Mouse (Mus musculus) heart, postnatal 25 days (tissue): ENCODE results near the gene Gm10642. TPM values are rescaled to one million over a fixed set of nuclear protein-coding genes. Genes with fewer than 3 reads are reported as not detected.

Experiments
- total RNA-seq, 2 experiments: library from RNA; stranded (reverse); gene quantifications; 2 replicates each; pipeline ENCODE4 v1.2.3; 2021

The Gm10642 gene
- total RNA-seq, 2 experiments from 2014 or later, result 0.36 to 0.42 TPM

Other genes starting within 250 kb of the Gm10642 start
- 1 to 10 TPM; 1.3 to 1.4 TPM for gene Ccnb2, start 234.7 kb upstream of the Gm10642 start, total RNA-seq
- 10 to 100 TPM; 18.4 to 21.2 TPM for gene Rnf111, start 152.5 kb upstream of the Gm10642 start, total RNA-seq
- gene Sltm, start 113.5 kb upstream of the Gm10642 start, total RNA-seq, result 10 to 100 TPM; 19.9 to 20.8 TPM
- gene Mindy2, start 923 bp downstream of the Gm10642 start, total RNA-seq, result 10 to 100 TPM; 32.2 to 38.6 TPM
- gene Adam10, start 22.7 kb downstream of the Gm10642 start, total RNA-seq, result 10 to 100 TPM; 37.0 to 44.5 TPM